Comparison of ENCODE assay signal across 1 mouse cellular context in the genomic region with DNA sequence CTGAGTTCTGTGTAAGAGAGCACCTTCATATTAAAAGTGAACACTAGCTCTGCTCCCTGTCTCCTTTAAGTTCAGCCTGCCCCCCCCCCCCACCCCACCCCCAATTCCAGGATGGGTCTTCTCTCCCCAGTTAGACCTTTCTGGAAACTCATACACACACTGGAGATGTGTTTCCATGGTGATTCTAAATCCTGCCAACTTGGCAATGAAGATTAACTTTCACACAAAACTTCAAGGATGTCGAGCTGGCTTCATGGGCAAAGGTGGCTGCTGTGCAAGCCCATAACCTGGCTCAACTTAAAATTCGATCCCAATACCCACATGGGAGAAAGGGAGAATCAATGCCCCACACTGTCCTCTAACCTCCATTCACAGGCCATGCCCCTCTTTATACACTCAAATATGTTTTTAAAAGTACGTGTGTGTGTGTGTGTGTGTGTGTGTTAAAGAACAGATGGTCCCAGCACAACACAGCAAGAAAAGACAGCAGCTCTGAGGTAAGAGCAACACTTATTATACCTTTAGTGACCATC.
TF ChIP-seq lines count a peak whose summit lies in the region.

No protein-coding gene starts in this region.

TF ChIP-seq in MEL, 35 proteins besides CTCF, POLR2A, EP300 and RAD21:
- no peak for TF ChIP-seq GATA1 (IDR thresholded peaks at IDR 0.05; ENCODE audit: low read depth, low read length)
- no peak for TF ChIP-seq GABPA (IDR thresholded peaks at IDR 0.05; ENCODE audit: low read depth, low read length)
- no peak for TF ChIP-seq TBP (IDR thresholded peaks at IDR 0.05; ENCODE audit: low read depth, low read length)
- TF ChIP-seq MEF2A (IDR thresholded peaks at IDR 0.05; ENCODE audit: extremely low read depth, insufficient replicate concordance, low read depth, low read length, poor library complexity, severe bottlenecking): no peak
- no peak for TF ChIP-seq POLR2AphosphoS2 (IDR thresholded peaks at IDR 0.05; ENCODE audit: low read length)
- TF ChIP-seq ZKSCAN1 (IDR thresholded peaks at IDR 0.05; ENCODE audit: low read depth, low read length): no peak
